Mouse (Mus musculus): ENCODE results near the gene Plekha7. TPM values are rescaled to one million over a fixed set of nuclear protein-coding genes. Genes with fewer than 3 reads are reported as not detected.

Plekha7 gene
- polyA plus RNA-seq, 1 experiment from 2014 or later: 32.7 TPM

GRCm38 (mm10) chr7:116248536-116248935, 59.6 kb downstream of the Plekha7 start:
- Histone ChIP-seq H3K4me1 (replicated peaks) (peaks cover 36% of the 10 kb centered on the region), H3K27me3 (no peaks in the 10 kb centered on the region), H3K9ac (no peak overlapping the region), H3K9me3 (replicated peaks) (no peaks in the 10 kb centered on the region), H3K36me3 (no peaks in the 10 kb centered on the region), H3K27ac (no peak overlapping the region), H3K4me2 (no peak overlapping the region), H3K4me3 (no peak overlapping the region)
- no peak for ATAC-seq (replicated peaks; ENCODE audit: insufficient number of reproducible peaks, insufficient read depth, low FRiP score, low read depth)
- WGBS: 91% methylated on average over 11 of the region's 11 CpGs

GRCm38 (mm10) chr7:116247377-116247729, 60.8 kb downstream of the Plekha7 start:
- peak overlapping the region; percentile 31 for H3K4me3 ChIP-seq
- no peaks in the 10 kb centered on the region for H3K9me3 ChIP-seq (replicated peaks)
- peak overlapping the region; percentile 80 for H3K27ac ChIP-seq
- H3K4me2 ChIP-seq: peak overlapping the region; percentile 55
- peaks cover 37% of the 10 kb centered on the region for H3K4me1 ChIP-seq (replicated peaks)
- peak overlapping the region; percentile 33; the same call in 1 of the 2 replicates for H3K9ac ChIP-seq
- 4% methylated on average over 7 of the region's 7 CpGs for WGBS
- H3K27me3 ChIP-seq: no peaks in the 10 kb centered on the region
- ATAC-seq (replicated peaks; ENCODE audit: insufficient number of reproducible peaks, insufficient read depth, low FRiP score, low read depth): no peak
- H3K36me3 ChIP-seq: no peaks in the 10 kb centered on the region

GRCm38 (mm10) chr7:116246696-116247376, 61.3 kb downstream of the Plekha7 start:
- 16% methylated on average over 15 of the region's 15 CpGs for WGBS
- peaks cover 37% of the 10 kb centered on the region for H3K4me1 ChIP-seq (replicated peaks)
- peak overlapping the region; percentile 33 for H3K9ac ChIP-seq
- no peaks in the 10 kb centered on the region for H3K9me3 ChIP-seq (replicated peaks)
- no peaks in the 10 kb centered on the region for H3K27me3 ChIP-seq
- peak overlapping the region; percentile 31 for H3K4me3 ChIP-seq
- peak overlapping the region; percentile 80 for H3K27ac ChIP-seq
- H3K4me2 ChIP-seq: peak overlapping the region; percentile 55
- H3K36me3 ChIP-seq: no peaks in the 10 kb centered on the region
- 0 out of 2 replicates have a peak, but pooled peaks have one; percentile 23 for ATAC-seq (replicated peaks; ENCODE audit: insufficient number of reproducible peaks, insufficient read depth, low FRiP score, low read depth)

GRCm38 (mm10) chr7:116245815-116246695, 62.1 kb downstream of the Plekha7 start:
- peak overlapping the region; percentile 80 for H3K27ac ChIP-seq
- H3K4me3 ChIP-seq: peak overlapping the region; percentile 31
- no peak overlapping the region; the same call in 1 of the 2 replicates for H3K9ac ChIP-seq
- peaks cover 40% of the 10 kb centered on the region for H3K4me1 ChIP-seq (replicated peaks)
- H3K4me2 ChIP-seq: peak overlapping the region; percentile 55
- ATAC-seq (replicated peaks; ENCODE audit: insufficient number of reproducible peaks, insufficient read depth, low FRiP score, low read depth): no peak
- no peaks in the 10 kb centered on the region for H3K9me3 ChIP-seq (replicated peaks)
- H3K36me3 ChIP-seq: no peaks in the 10 kb centered on the region
- H3K27me3 ChIP-seq: no peaks in the 10 kb centered on the region
- WGBS: 25% methylated on average over 15 of the region's 15 CpGs

GRCm38 (mm10) chr7:116244302-116245165, 63.6 kb downstream of the Plekha7 start:
- H3K36me3 ChIP-seq: no peaks in the 10 kb centered on the region
- WGBS: 17% methylated on average over 7 of the region's 7 CpGs
- ATAC-seq (replicated peaks; ENCODE audit: insufficient number of reproducible peaks, insufficient read depth, low FRiP score, low read depth): peak; percentile 38
- peaks cover 46% of the 10 kb centered on the region for H3K4me1 ChIP-seq (replicated peaks)
- H3K27me3 ChIP-seq: no peaks in the 10 kb centered on the region
- no peak overlapping the region for H3K9ac ChIP-seq
- H3K27ac ChIP-seq: peak overlapping the region; percentile 78
- H3K4me3 ChIP-seq: no peak overlapping the region
- no peaks in the 10 kb centered on the region for H3K9me3 ChIP-seq (replicated peaks)
- no peak overlapping the region; the same call in 1 of the 2 replicates for H3K4me2 ChIP-seq

GRCm38 (mm10) chr7:116242810-116243209, 65.4 kb downstream of the Plekha7 start:
- Histone ChIP-seq H3K4me1 (replicated peaks) (peaks cover 60% of the 10 kb centered on the region), H3K4me3 (no peak overlapping the region), H3K9me3 (replicated peaks) (no peaks in the 10 kb centered on the region), H3K4me2 (no peak overlapping the region), H3K27ac (no peak overlapping the region), H3K9ac (no peak overlapping the region), H3K36me3 (no peaks in the 10 kb centered on the region), H3K27me3 (no peaks in the 10 kb centered on the region)
- no peak for ATAC-seq (replicated peaks; ENCODE audit: insufficient number of reproducible peaks, insufficient read depth, low FRiP score, low read depth)
- WGBS: 80% methylated on average over 3 of the region's 3 CpGs

- no peak overlapping the region for H3K27ac ChIP-seq
- H3K4me1 ChIP-seq (replicated peaks): peaks cover 64% of the 10 kb centered on the region
- WGBS: 49% methylated on average over 7 of the region's 7 CpGs
- H3K9me3 ChIP-seq (replicated peaks): no peaks in the 10 kb centered on the region
- H3K27me3 ChIP-seq: no peaks in the 10 kb centered on the region; the same call in 1 of the 2 replicates
- H3K4me2 ChIP-seq: no peak overlapping the region
- H3K36me3 ChIP-seq: no peaks in the 10 kb centered on the region
- H3K4me3 ChIP-seq: no peak overlapping the region
- no peak for ATAC-seq (replicated peaks; ENCODE audit: insufficient number of reproducible peaks, insufficient read depth, low FRiP score, low read depth)
- H3K9ac ChIP-seq: no peak overlapping the region
These were observed 66.6 kb downstream of the Plekha7 start for GRCm38 (mm10) chr7:116241601-116242000.

GRCm38 (mm10) chr7:116240791-116241474, 67.2 kb downstream of the Plekha7 start:
- 71% methylated on average over 12 of the region's 12 CpGs for WGBS
- no peaks in the 10 kb centered on the region; the same call in 1 of the 2 replicates for H3K27me3 ChIP-seq
- no peak for ATAC-seq (replicated peaks; ENCODE audit: insufficient number of reproducible peaks, insufficient read depth, low FRiP score, low read depth)
- no peak overlapping the region for H3K4me3 ChIP-seq
- H3K9ac ChIP-seq: no peak overlapping the region
- H3K27ac ChIP-seq: no peak overlapping the region
- H3K4me2 ChIP-seq: no peak overlapping the region
- H3K36me3 ChIP-seq: no peaks in the 10 kb centered on the region
- no peaks in the 10 kb centered on the region for H3K9me3 ChIP-seq (replicated peaks)
- peaks cover 63% of the 10 kb centered on the region for H3K4me1 ChIP-seq (replicated peaks)

GRCm38 (mm10) chr7:116240353-116240752, 67.8 kb downstream of the Plekha7 start:
- H3K27ac ChIP-seq: no peak overlapping the region
- H3K36me3 ChIP-seq: no peaks in the 10 kb centered on the region
- no peak overlapping the region for H3K4me2 ChIP-seq
- H3K27me3 ChIP-seq: no peaks in the 10 kb centered on the region; the same call in 1 of the 2 replicates
- no peak overlapping the region for H3K4me3 ChIP-seq
- 64% methylated on average over 4 of the region's 4 CpGs for WGBS
- H3K4me1 ChIP-seq (replicated peaks): peaks cover 63% of the 10 kb centered on the region
- no peak overlapping the region for H3K9ac ChIP-seq
- ATAC-seq (replicated peaks; ENCODE audit: insufficient number of reproducible peaks, insufficient read depth, low FRiP score, low read depth): no peak
- H3K9me3 ChIP-seq (replicated peaks): no peaks in the 10 kb centered on the region

- Histone ChIP-seq H3K4me3 (no peak overlapping the region), H3K9ac (no peak overlapping the region), H3K27me3 (no peaks in the 10 kb centered on the region; the same call in 1 of the 2 replicates), H3K4me1 (replicated peaks) (peaks cover 62% of the 10 kb centered on the region), H3K4me2 (peak overlapping the region; percentile 85), H3K9me3 (replicated peaks) (no peaks in the 10 kb centered on the region), H3K36me3 (no peaks in the 10 kb centered on the region), H3K27ac (peak overlapping the region; percentile 91)
- WGBS: 61% methylated on average over 4 of the region's 4 CpGs
- ATAC-seq (replicated peaks; ENCODE audit: insufficient number of reproducible peaks, insufficient read depth, low FRiP score, low read depth): no peak
These were observed 69.9 kb downstream of the Plekha7 start for GRCm38 (mm10) chr7:116238320-116238719.

Measured in heart, embryonic 15.5 days (tissue).